Mouse (Mus musculus) kidney, adult 2 months (tissue): Measurements from ENCODE around the gene Cfap69. TPM values are rescaled to one million over a fixed set of nuclear protein-coding genes. Genes with fewer than 3 reads are reported as not detected.

Experiments
- DNase-seq: peaks from one replicate; pipeline ENCODE4 v3.0.0; 2021
- H3K27ac ChIP-seq: fragments of 200-500 bp; 2 replicates; pipeline ENCODE4 v1.5.1; 2012; ENCODE audit warnings: low read depth, low read length, control low read depth, inconsistent platforms; ENCODE audit not compliant: insufficient read depth
- H3K27me3 ChIP-seq: fragments of 200-500 bp; replicated peaks from 2 replicates; pipeline ENCODE4 v1.6.1; 2012; ENCODE audit warnings: mild to moderate bottlenecking, moderate library complexity, low read length, inconsistent platforms; ENCODE audit not compliant: control insufficient read depth, insufficient read depth
- H3K36me3 ChIP-seq: fragments of 200-500 bp; 2 replicates; pipeline ENCODE4 v1.6.1; 2012; ENCODE audit warnings: mild to moderate bottlenecking, moderate library complexity, low read length, inconsistent platforms; ENCODE audit not compliant: control insufficient read depth, insufficient read depth
- H3K4me1 ChIP-seq: fragments of 200-500 bp; 2 replicates; pipeline ENCODE4 v1.6.1; 2011; ENCODE audit warnings: low read length; ENCODE audit not compliant: control insufficient read depth, insufficient read depth
- H3K4me3 ChIP-seq: fragments of 200-500 bp; 2 replicates; pipeline ENCODE4 v1.5.1; 2011; ENCODE audit warnings: mild to moderate bottlenecking, low read depth, low read length, control low read depth; ENCODE audit not compliant: insufficient read depth
- CTCF ChIP-seq: fragments of 200-500 bp; conservative IDR thresholded peaks from 2 replicates; pipeline ENCODE4 v1.5.1; 2011; ENCODE audit warnings: low read depth, mild to moderate bottlenecking, control low read depth, low read length, moderate library complexity, mixed read lengths; ENCODE audit not compliant: insufficient read depth, insufficient read length
- POLR2A ChIP-seq: fragments of 200-500 bp; IDR thresholded peaks from one replicate; pipeline ENCODE4 v1.6.1; 2011; ENCODE audit warnings: low read depth, low read length, control low read depth
- WGBS: fragments of 180-500 bp; shearing (Covaris S2); methylation state at CpG from one replicate; pipeline ENCODE4 v1.1.7; 2018; 5-methylcytosine and 5-hydroxymethylcytosine counted together
- polyA plus RNA-seq: library from polyadenylated mRNA; depleted of rRNA; stranded (reverse); fragments of >200 nt; gene quantifications from 2 replicates; pipeline ENCODE4 v1.2.3, GENCODE M21; 2012

Cfap69 gene
- polyA plus RNA-seq, 1 experiment = 4.5 TPM

GRCm38 (mm10) chr5:5658680-5659079 lies 5.4 kb downstream of the Cfap69 start:
- TF ChIP-seq CTCF (no peak), POLR2A (no peak)
- no peak for DNase-seq

GRCm38 (mm10) chr5:5657932-5658331 lies 6.1 kb downstream of the Cfap69 start:
- Histone ChIP-seq H3K4me3 (no peak overlapping the region), H3K27me3 (no peaks in the 10 kb centered on the region), H3K27ac (no peak overlapping the region), H3K4me1 (no peaks in the 10 kb centered on the region), H3K36me3 (no peaks in the 10 kb centered on the region)
- 77% methylated on average over 2 of the region's 2 CpGs for WGBS
- DNase-seq = no peak
- TF ChIP-seq POLR2A = no peak
- TF ChIP-seq CTCF = no peak

More at GRCm38 (mm10) chr5:5658680-5659079, 5.4 kb downstream of the Cfap69 start:
- 41% methylated on average over 2 of the region's 2 CpGs for WGBS
- H3K4me3 ChIP-seq = no peak overlapping the region
- no peaks in the 10 kb centered on the region for H3K4me1 ChIP-seq
- no peaks in the 10 kb centered on the region for H3K36me3 ChIP-seq
- H3K27me3 ChIP-seq = no peaks in the 10 kb centered on the region
- no peak overlapping the region for H3K27ac ChIP-seq

GRCm38 (mm10) chr5:5648817-5649569 lies 15.0 kb downstream of the Cfap69 start:
- Histone ChIP-seq H3K27ac (no peak overlapping the region), H3K27me3 (no peaks in the 10 kb centered on the region), H3K4me1 (no peaks in the 10 kb centered on the region), H3K4me3 (no peak overlapping the region), H3K36me3 (no peaks in the 10 kb centered on the region)
- TF ChIP-seq CTCF = no peak
- TF ChIP-seq POLR2A = no peak
- WGBS = 66% methylated on average over 6 of the region's 6 CpGs
- DNase-seq = no peak

GRCm38 (mm10) chr5:5646173-5646572 lies 17.9 kb downstream of the Cfap69 start:
- WGBS = 8% methylated on average over 1 of the region's 1 CpGs
- TF ChIP-seq CTCF = no peak
- TF ChIP-seq POLR2A = no peak
- H3K4me3 ChIP-seq = no peak overlapping the region
- H3K27me3 ChIP-seq = no peaks in the 10 kb centered on the region
- no peaks in the 10 kb centered on the region for H3K36me3 ChIP-seq
- no peaks in the 10 kb centered on the region for H3K4me1 ChIP-seq
- no peak overlapping the region for H3K27ac ChIP-seq
- DNase-seq = peak; percentile 25

GRCm38 (mm10) chr5:5638496-5638895 lies 25.5 kb downstream of the Cfap69 start:
- Histone ChIP-seq H3K4me3 (no peak overlapping the region), H3K27ac (no peak overlapping the region), H3K4me1 (no peaks in the 10 kb centered on the region), H3K27me3 (no peaks in the 10 kb centered on the region), H3K36me3 (no peaks in the 10 kb centered on the region)
- no peak for DNase-seq
- WGBS = 60% methylated on average over 2 of the region's 2 CpGs
- TF ChIP-seq CTCF = no peak
- no peak for TF ChIP-seq POLR2A

GRCm38 (mm10) chr5:5625491-5625890 lies 38.5 kb downstream of the Cfap69 start:
- Histone ChIP-seq H3K36me3 (no peaks in the 10 kb centered on the region; the same call in 1 of the 2 replicates), H3K27ac (no peak overlapping the region), H3K4me3 (no peak overlapping the region), H3K4me1 (no peaks in the 10 kb centered on the region), H3K27me3 (no peaks in the 10 kb centered on the region)
- TF ChIP-seq CTCF (no peak), POLR2A (no peak)
- WGBS = 68% methylated on average over 3 of the region's 3 CpGs
- no peak for DNase-seq

- DNase-seq = no peak
- no peaks in the 10 kb centered on the region for H3K27me3 ChIP-seq
- no peak for TF ChIP-seq POLR2A
- no peak for TF ChIP-seq CTCF
- no peaks in the 10 kb centered on the region for H3K36me3 ChIP-seq
- no peak overlapping the region for H3K27ac ChIP-seq
- no peaks in the 10 kb centered on the region for H3K4me1 ChIP-seq
- 59% methylated on average over 4 of the region's 4 CpGs for WGBS
- H3K4me3 ChIP-seq = no peak overlapping the region
Measured at GRCm38 (mm10) chr5:5618329-5618728, 45.7 kb downstream of the Cfap69 start.
